Mouse (Mus musculus): ENCODE data around the gene Zfp366. TPM values are rescaled to one million over a fixed set of nuclear protein-coding genes. Genes with fewer than 3 reads are reported as not detected.

Gene Zfp366
- 1.3 and 1.5 TPM in 2 replicates for polyA plus RNA-seq (2014; fragmentation: Nextera tagmentation; extraction: Ambion mirVana)

DNA sequence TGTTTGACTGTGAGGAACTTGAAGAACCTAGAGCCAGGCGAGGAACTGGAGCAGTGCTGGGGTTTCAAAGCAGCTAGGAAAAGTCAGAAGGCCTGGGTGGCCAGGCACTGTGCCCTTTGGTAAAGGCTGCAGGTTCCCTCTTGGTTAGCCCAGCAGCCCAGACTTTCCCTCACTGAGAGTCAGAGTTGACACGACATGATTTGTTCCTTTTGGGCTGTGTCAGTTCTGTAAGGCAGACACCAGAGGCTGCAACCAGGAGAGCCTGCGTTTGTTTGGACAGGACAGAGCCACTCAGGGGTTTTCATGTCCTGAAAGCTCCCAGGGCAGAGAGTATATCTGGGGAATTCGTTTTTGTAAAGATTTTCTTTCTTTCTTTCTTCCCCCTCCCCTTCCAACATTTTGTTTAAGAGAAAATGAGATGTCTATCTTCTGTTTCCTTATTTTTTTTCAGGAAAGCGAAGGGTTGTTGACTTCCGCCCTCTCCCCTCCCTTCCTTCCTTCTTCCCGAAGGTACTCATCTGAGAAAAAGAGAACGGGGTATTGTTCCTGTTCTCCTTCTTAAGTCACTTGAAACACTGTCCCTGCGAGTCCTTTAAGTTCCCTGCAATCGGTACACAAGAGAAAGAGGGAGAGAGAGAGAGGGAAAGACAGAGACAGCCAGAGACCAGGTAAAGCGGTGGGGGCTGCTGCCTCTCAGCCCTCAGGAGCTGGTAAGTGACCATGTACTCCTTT is at the start of gene Zfp366:
TSS of gene Zfp366 (plus strand) at position 669 of the 732 bp plus-strand sequence.
- 33% methylated on average over 11 of the region's 11 CpGs for WGBS
- Histone ChIP-seq H3K4me1 (ENCODE audit: insufficient read depth) (peaks cover 3% of the 10 kb centered on the region; the same call in 1 of the 2 replicates), H3K27me3 (ENCODE audit: insufficient read depth, low read length) (no peaks in the 10 kb centered on the region), H3K9me3 (ENCODE audit: low read depth, low read length) (no peaks in the 10 kb centered on the region), H3K9ac (0 out of 2 replicates have a peak within 1 kb of the TSS, but pooled peaks have one; percentile 4), H3K4me3 (ENCODE audit: low read depth, low read length) (peak within 1 kb of the TSS; percentile 13; the same call in 1 of the 2 replicates), H3K27ac (ENCODE audit: low read depth) (peak within 1 kb of the TSS; percentile 39; the same call in 1 of the 2 replicates), H3K4me2 (peak within 1 kb of the TSS; percentile 43), H3K36me3 (ENCODE audit: insufficient read depth) (no peaks in the 10 kb centered on the region)
- ATAC-seq (ENCODE audit: insufficient read depth), result no peak
- DNase-seq, result peak; percentile 32
- TF ChIP-seq CTCF (IDR thresholded peaks at IDR 0.05; ENCODE audit: low read depth), result no peak

DNA sequence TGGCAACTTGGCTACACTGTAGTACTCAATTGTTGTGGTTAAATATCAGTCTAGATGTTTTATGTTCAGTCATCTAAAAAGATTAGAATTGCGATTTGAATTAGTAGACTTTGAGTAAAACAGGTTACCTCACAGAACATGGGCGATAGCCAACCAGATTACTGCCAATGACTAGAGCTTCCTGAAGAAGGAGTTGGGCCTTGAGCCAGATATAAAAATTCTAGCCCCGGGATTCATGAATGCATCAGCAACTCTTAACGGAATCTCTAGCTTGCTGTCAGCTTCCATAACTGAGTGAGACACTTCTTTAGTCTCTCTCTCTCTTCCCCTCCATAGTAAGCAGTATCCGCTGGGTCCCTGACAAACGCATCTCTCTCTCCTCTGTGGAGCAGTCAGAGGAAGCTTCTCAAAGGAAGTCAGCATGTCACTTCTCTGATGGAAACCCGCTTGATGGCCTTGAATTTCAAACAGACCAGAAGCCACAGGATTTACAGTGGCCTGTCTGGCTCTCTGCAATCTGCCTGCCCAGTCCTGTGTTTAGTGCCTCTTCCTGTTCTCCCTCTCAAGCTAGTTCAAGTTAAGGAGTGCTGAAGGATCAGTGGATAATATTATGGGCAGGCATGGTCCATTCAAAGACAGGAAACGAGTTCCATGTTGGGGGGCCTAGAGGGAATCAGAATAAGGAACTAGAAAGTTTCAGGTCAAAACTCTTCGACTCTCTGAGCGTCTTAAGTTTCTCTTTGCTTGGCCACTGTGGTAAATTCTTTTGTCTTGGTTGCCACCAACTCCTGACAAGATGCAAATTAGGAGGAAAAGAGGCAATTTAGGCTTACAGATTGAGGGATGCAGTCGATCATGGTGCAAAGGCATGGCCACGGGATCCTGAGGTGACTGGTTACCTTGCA is 46.0 kb upstream of the Zfp366 start:
- 79% methylated on average over 12 of the region's 12 CpGs for WGBS
- H3K4me3 ChIP-seq (ENCODE audit: low read depth, low read length), result no peak overlapping the region
- no peak overlapping the region for H3K27ac ChIP-seq (ENCODE audit: low read depth)
- no peak overlapping the region for H3K4me2 ChIP-seq
- no peak for TF ChIP-seq CTCF (IDR thresholded peaks at IDR 0.05; ENCODE audit: low read depth)
- no peaks in the 10 kb centered on the region for H3K9me3 ChIP-seq (ENCODE audit: low read depth, low read length)
- H3K9ac ChIP-seq, result no peak overlapping the region
- H3K36me3 ChIP-seq (ENCODE audit: insufficient read depth), result no peaks in the 10 kb centered on the region
- ATAC-seq (ENCODE audit: insufficient read depth) (no peak), DNase-seq (no peak)
- no peaks in the 10 kb centered on the region for H3K27me3 ChIP-seq (ENCODE audit: insufficient read depth, low read length)
- H3K4me1 ChIP-seq (ENCODE audit: insufficient read depth), result no peaks in the 10 kb centered on the region

DNA sequence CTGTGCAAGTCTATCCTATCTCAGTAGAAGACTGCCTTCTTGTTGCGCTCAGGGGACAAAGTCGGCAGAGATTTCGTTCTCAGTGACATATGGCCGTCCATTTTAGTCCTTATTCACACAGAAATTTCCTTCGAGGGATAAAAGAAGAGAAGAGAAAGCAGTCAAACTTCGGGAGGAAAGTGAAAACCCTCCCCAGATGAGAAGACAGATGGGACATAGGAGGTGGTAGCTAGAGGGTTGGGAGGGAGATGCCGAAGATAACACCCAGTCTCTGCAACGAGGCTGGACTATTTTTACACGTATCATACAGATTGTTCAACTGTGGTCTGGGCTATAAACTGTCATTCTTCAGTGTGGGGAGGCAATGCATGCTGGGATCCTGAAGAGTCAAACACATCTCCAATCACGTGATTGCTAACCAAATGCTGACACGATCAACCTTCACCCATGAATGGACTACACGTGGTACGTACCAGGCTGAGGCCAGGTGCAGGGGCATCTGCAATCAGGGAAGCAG is 38.2 kb upstream of the Zfp366 start:
- ATAC-seq (ENCODE audit: insufficient read depth) (no peak), DNase-seq (no peak)
- no peak for TF ChIP-seq CTCF (IDR thresholded peaks at IDR 0.05; ENCODE audit: low read depth)
- H3K27me3 ChIP-seq (ENCODE audit: insufficient read depth, low read length), result no peaks in the 10 kb centered on the region
- no peak overlapping the region for H3K9ac ChIP-seq
- H3K36me3 ChIP-seq (ENCODE audit: insufficient read depth), result no peaks in the 10 kb centered on the region
- no peak overlapping the region for H3K4me2 ChIP-seq
- no peak overlapping the region for H3K27ac ChIP-seq (ENCODE audit: low read depth)
- no peaks in the 10 kb centered on the region for H3K9me3 ChIP-seq (ENCODE audit: low read depth, low read length)
- 59% methylated on average over 13 of the region's 13 CpGs for WGBS
- H3K4me1 ChIP-seq (ENCODE audit: insufficient read depth), result peaks cover 4% of the 10 kb centered on the region; the same call in 1 of the 2 replicates
- H3K4me3 ChIP-seq (ENCODE audit: low read depth, low read length), result no peak overlapping the region

DNA sequence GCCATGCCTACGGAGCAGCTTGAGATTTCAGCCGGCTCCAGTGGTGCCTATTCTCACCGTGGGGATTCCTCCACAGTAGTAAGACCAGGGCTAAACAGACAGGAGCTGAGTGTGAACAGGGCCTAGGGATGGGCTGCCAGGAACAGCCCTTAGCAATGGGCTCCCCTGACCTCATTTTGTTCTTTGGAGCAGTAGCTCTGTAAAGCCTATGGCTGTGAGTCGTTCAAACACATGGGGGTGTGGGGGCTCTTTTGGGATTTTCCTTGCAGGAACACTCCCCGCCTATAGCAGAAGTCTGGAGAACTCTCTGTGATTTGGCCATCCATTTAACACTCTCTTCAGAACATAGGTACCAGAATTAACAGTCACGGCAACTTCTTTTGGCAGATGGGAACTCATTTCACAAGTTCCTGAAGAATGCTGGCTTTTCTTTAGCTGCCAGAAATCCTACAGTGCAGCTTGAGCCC is 36.9 kb upstream of the Zfp366 start:
- Histone ChIP-seq H3K27me3 (ENCODE audit: insufficient read depth, low read length) (no peaks in the 10 kb centered on the region), H3K9me3 (ENCODE audit: low read depth, low read length) (no peaks in the 10 kb centered on the region), H3K4me3 (ENCODE audit: low read depth, low read length) (no peak overlapping the region), H3K4me1 (ENCODE audit: insufficient read depth) (peaks cover 4% of the 10 kb centered on the region; the same call in 1 of the 2 replicates), H3K36me3 (ENCODE audit: insufficient read depth) (no peaks in the 10 kb centered on the region), H3K27ac (ENCODE audit: low read depth) (no peak overlapping the region), H3K9ac (no peak overlapping the region), H3K4me2 (no peak overlapping the region)
- no peak for DNase-seq
- WGBS, result 65% methylated on average over 6 of the region's 6 CpGs
- no peak for TF ChIP-seq CTCF (IDR thresholded peaks at IDR 0.05; ENCODE audit: low read depth)
- ATAC-seq (ENCODE audit: insufficient read depth), result no peak

DNA sequence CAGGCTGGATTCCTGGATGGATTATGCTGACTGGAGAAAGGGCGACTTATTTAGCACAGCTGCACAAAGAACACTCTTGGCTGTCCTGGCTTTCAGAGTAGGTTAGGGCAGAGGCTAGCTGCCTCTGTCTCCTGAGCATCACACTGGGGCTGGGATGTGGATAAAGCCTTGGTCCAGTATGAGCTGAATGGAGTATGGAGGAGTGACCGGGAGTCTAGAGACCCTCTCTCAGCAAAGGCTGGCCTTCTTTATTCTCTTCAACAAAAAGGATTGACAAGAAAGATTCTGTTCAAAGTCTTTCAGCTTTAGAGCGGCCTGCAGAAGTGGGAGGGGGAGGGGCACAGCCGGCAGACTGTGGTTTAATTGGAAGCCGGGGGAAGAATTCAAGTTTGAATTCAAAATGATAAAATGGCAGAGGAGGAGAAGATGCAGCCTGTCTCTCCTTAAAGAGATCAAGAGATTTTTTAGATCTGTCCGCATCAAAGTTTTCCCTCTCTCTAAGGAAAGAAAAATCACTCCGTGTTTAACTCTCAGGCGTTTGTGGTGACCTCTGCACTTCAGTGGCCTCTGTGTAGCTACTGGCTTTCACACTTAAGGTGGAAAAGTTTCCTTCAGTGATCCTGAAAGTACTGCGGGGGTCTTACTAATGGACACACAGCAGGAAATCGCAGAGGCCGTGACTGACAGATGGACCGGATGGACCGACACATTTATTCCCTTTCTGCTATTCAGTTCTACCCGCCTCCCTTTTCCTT is 34.9 kb upstream of the Zfp366 start:
- Histone ChIP-seq H3K9ac (no peak overlapping the region), H3K4me3 (ENCODE audit: low read depth, low read length) (no peak overlapping the region), H3K36me3 (ENCODE audit: insufficient read depth) (no peaks in the 10 kb centered on the region), H3K4me1 (ENCODE audit: insufficient read depth) (peaks cover 4% of the 10 kb centered on the region; the same call in 1 of the 2 replicates), H3K4me2 (no peak overlapping the region), H3K9me3 (ENCODE audit: low read depth, low read length) (no peaks in the 10 kb centered on the region), H3K27me3 (ENCODE audit: insufficient read depth, low read length) (no peaks in the 10 kb centered on the region), H3K27ac (ENCODE audit: low read depth) (no peak overlapping the region)
- no peak for TF ChIP-seq CTCF (IDR thresholded peaks at IDR 0.05; ENCODE audit: low read depth)
- no peak for ATAC-seq (ENCODE audit: insufficient read depth)
- WGBS, result 58% methylated on average over 14 of the region's 14 CpGs
- DNase-seq, result no peak

DNA sequence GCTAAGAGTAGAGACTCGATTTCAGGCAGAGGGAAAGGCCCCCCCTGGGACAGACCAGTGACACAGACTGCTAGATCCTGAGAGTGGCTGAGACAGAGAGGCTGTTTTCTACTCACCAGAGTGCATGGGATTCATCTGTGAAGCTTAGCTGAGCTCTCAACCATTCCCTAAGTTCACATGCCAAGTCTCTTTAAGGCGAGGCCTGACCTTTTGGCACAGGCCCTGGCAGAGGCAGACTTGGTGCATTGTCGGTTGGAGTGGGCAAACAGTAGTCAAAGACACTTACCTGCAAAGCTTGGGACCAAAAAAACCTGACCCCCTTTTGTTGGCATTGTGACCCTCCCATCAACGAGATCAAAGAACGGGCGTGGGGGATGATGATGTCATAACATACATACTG is 34.0 kb upstream of the Zfp366 start:
- Histone ChIP-seq H3K9ac (no peak overlapping the region), H3K27me3 (ENCODE audit: insufficient read depth, low read length) (no peaks in the 10 kb centered on the region), H3K4me2 (no peak overlapping the region), H3K9me3 (ENCODE audit: low read depth, low read length) (no peaks in the 10 kb centered on the region), H3K27ac (ENCODE audit: low read depth) (no peak overlapping the region), H3K4me3 (ENCODE audit: low read depth, low read length) (no peak overlapping the region), H3K36me3 (ENCODE audit: insufficient read depth) (no peaks in the 10 kb centered on the region), H3K4me1 (ENCODE audit: insufficient read depth) (peaks cover 4% of the 10 kb centered on the region; the same call in 1 of the 2 replicates)
- DNase-seq (no peak), ATAC-seq (ENCODE audit: insufficient read depth) (0 out of 2 replicates have a peak, but pooled peaks have one; percentile 8)
- 52% methylated on average over 6 of the region's 6 CpGs for WGBS
- TF ChIP-seq CTCF (IDR thresholded peaks at IDR 0.05; ENCODE audit: low read depth), result no peak

Data from lung, embryonic 14.5 days (tissue).